Mouse (Mus musculus): Measurements from ENCODE around the gene Rnd3. TPM values are rescaled to one million over a fixed set of nuclear protein-coding genes. Genes with fewer than 3 reads are reported as not detected.

Gene Rnd3
- polyA plus RNA-seq, 1 experiment from 2014 or later, result 142 TPM

DNA sequence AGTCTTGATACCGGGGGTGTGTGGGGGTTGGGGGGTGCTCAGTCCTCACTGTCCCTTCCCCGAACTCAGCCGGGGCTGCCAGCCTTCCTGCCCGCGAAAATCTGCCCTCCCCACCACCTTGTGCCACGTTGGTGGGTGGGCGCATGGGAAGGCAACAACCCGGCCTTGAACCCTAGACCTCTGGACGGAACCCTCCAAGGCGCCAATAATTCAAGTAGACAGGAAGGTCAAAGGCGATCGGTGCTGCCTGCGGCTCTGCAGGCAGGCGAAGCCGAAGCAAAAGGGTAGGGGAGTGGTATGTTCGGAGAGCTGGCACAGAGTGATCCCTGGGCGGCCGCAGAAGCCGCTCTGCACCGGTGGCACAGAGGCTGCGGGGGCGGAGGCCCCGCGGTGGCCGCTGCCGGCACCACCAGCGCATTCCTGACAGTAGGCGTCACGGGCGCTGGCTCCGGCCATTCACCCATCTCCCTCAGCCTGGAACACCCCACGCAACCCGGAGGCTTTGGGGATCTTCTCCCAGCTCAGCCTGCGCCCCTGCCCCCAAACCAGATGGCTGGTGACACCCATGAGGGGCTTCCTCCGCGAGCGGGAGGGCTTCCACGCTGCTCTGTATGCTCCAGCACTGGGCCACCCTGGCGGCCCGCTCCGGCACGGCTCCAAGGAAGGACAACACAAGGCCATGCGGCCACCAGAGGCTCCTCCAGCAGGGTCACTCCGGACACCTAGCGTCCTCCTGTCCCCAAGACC is 1.4 kb downstream of the Rnd3 start:
- Histone ChIP-seq H3K4me1 (replicated peaks) (peaks cover 35% of the 10 kb centered on the region), H3K27me3 (no peaks in the 10 kb centered on the region), H3K9me3 (no peaks in the 10 kb centered on the region), H3K4me2 (peak overlapping the region; percentile 74), H3K27ac (peak overlapping the region; percentile 91), H3K36me3 (peaks cover 17% of the 10 kb centered on the region), H3K9ac (replicated peaks) (peak overlapping the region; percentile 98), H3K4me3 (replicated peaks) (peak overlapping the region; percentile 95)
- under 1% methylated on average over 45 of the region's 45 CpGs for WGBS
- ATAC-seq (ENCODE audit: insufficient number of reproducible peaks, insufficient read depth, low FRiP score, low TSS enrichment, low read depth), result peak; percentile 34; the same call in 1 of the 2 replicates

DNA sequence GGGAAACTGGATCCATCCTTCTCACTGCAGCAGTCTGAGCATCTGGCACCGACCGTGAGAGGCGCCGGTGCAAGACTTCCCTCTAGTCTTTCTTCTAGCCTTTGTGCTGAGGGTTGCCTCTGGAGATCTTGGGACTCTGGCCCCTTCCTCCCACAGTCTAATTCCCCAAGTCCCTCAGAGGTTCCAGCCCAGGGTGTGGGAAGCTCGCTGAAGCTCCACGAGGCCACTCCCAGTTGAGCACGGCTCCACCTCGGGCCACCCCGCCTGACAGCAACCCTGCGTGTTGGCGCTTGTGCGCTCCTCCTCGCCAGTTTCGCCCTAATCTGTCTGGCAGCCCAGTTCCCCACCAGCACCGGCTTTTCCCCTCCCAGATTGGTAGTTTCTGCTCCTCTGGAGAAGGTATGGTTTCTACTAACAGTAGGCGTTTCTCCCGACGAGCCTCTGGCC is 2.0 kb downstream of the Rnd3 start:
- WGBS, result under 1% methylated on average over 18 of the region's 18 CpGs
- H3K9ac ChIP-seq (replicated peaks), result peak overlapping the region; percentile 98
- peak overlapping the region; percentile 74 for H3K4me2 ChIP-seq
- H3K27ac ChIP-seq, result peak overlapping the region; percentile 91
- peak; percentile 63 for ATAC-seq (ENCODE audit: insufficient number of reproducible peaks, insufficient read depth, low FRiP score, low TSS enrichment, low read depth)
- no peaks in the 10 kb centered on the region for H3K9me3 ChIP-seq
- H3K27me3 ChIP-seq, result no peaks in the 10 kb centered on the region
- H3K4me3 ChIP-seq (replicated peaks), result peak overlapping the region; percentile 95
- H3K36me3 ChIP-seq, result peaks cover 17% of the 10 kb centered on the region
- peaks cover 41% of the 10 kb centered on the region for H3K4me1 ChIP-seq (replicated peaks)

DNA sequence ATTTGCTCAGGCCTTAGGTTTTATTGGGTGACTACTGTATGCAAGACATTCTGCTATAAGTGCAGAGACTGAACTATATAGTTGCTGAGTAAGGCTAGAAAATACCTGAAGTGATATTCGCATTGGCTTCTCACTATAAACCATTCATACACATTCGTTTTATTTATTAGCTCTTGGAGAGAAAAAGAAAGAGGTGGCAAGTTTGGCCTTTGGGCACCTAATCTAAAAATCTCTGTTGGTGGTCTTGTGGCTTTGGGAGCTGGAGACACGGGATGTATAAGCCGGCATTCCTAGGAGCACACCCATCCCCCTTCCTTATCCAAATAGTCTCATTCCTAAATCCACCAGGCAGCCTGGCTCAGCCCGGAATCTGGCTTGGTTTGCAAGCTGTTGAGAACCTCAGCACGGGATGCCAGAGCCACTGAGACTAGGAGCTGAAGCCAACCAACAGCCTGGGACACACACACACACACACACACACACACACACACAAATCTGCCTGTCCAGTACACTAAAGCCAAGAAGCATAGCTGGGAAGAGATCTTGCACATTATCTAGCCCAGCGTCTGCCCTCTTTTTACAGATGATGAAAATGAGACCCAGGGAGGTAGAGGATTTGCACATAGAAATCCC is 3.0 kb downstream of the Rnd3 start:
- Histone ChIP-seq H3K9ac (replicated peaks) (peak overlapping the region; percentile 98), H3K4me2 (peak overlapping the region; percentile 74), H3K36me3 (peaks cover 17% of the 10 kb centered on the region), H3K27me3 (no peaks in the 10 kb centered on the region), H3K4me3 (replicated peaks) (peak overlapping the region; percentile 95), H3K27ac (peak overlapping the region; percentile 91), H3K9me3 (no peaks in the 10 kb centered on the region), H3K4me1 (replicated peaks) (peaks cover 51% of the 10 kb centered on the region)
- 10% methylated on average over 7 of the region's 7 CpGs for WGBS
- ATAC-seq (ENCODE audit: insufficient number of reproducible peaks, insufficient read depth, low FRiP score, low TSS enrichment, low read depth), result no peak

DNA sequence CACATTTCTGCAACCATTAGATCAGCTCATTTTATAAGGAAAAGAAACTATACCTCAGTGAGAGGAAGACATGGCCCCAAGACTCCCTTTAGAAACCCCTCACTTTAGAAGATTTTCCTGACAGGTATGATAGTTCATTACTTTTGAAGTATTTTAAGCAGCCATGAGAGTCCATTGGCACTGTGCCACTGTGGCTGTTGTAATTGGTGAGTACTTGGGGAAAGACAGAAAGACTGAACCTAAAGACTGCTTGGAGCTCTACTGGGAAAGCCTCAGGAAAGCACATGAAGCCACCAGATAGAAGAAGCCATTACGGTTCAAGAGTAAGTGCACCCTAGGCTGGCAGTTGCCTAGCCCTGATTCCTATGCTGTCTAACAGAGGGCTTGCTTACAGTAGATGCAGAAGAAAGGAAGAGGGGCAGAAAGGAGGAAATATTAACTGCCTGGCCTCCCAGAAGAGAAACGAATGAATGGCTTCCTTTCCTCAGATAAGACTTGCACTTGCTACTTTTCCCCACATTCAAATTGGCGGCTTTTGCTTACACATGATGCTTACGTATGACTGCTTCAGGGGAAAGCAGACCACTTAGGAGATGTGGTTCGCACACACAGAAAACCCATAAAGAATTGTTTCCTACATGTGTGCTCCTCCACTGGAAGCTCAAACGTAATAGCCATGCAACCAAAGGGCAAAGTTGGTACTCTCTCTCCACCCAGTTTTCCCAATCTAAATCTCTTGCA is 4.4 kb downstream of the Rnd3 start:
- H3K27me3 ChIP-seq, result no peaks in the 10 kb centered on the region
- peak overlapping the region; percentile 8 for H3K9ac ChIP-seq (replicated peaks)
- H3K27ac ChIP-seq, result peak overlapping the region; percentile 14; the same call in 1 of the 2 replicates
- WGBS, result 56% methylated on average over 6 of the region's 6 CpGs
- ATAC-seq (ENCODE audit: insufficient number of reproducible peaks, insufficient read depth, low FRiP score, low TSS enrichment, low read depth), result no peak
- peaks cover 17% of the 10 kb centered on the region for H3K36me3 ChIP-seq
- peak overlapping the region; percentile 74 for H3K4me2 ChIP-seq
- peaks cover 64% of the 10 kb centered on the region for H3K4me1 ChIP-seq (replicated peaks)
- H3K9me3 ChIP-seq, result no peaks in the 10 kb centered on the region
- H3K4me3 ChIP-seq (replicated peaks), result peak overlapping the region; percentile 95

DNA sequence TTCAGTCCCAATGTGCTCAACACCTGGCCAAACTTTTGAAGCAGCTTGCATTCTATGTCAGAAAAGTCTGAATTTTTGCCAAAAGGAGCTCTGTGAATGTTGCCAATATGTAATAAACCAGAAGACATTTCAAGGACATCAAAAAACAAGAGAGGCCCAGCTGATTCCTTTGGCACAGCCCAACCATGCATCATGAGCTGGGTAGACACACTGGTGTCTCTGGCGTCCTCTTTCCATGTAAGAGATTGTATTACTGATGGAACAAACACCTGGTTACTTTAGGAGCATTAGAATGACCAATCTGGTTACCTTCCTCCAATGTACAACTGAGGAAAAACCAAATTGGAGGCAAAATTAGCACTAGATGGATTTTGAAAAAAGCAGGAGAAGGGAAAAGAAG is 6.5 kb downstream of the Rnd3 start:
- H3K36me3 ChIP-seq, result peaks cover 28% of the 10 kb centered on the region
- 41% methylated on average over 1 of the region's 1 CpGs for WGBS
- H3K9ac ChIP-seq (replicated peaks), result no peak overlapping the region
- no peaks in the 10 kb centered on the region for H3K27me3 ChIP-seq
- no peaks in the 10 kb centered on the region for H3K9me3 ChIP-seq
- H3K4me1 ChIP-seq (replicated peaks), result peaks cover 82% of the 10 kb centered on the region
- no peak for ATAC-seq (ENCODE audit: insufficient number of reproducible peaks, insufficient read depth, low FRiP score, low TSS enrichment, low read depth)
- peak overlapping the region; percentile 11; the same call in 1 of the 2 replicates for H3K4me3 ChIP-seq (replicated peaks)
- H3K27ac ChIP-seq, result no peak overlapping the region
- peak overlapping the region; percentile 74 for H3K4me2 ChIP-seq

DNA sequence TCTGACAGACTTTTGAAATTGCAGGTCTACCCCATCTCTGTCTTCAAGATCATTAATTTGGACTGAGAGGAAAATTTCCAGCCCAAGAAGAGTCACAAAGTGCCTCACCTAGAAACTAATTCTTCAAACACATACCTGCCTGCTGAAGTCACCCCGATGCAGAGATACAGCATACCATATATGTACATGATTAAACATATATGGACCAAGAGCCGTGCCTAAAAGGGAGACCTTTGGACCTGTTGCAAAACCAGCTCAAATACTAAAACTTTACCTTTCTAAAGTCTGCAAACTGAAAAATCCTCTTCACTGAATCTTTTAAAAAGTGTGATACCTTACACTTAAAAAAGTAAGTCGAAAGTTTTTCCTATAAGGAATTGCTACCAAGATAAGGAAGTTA is 7.6 kb downstream of the Rnd3 start:
- H3K4me2 ChIP-seq, result peak overlapping the region; percentile 74
- H3K4me1 ChIP-seq (replicated peaks), result peaks cover 84% of the 10 kb centered on the region
- H3K9me3 ChIP-seq, result no peaks in the 10 kb centered on the region
- no peaks in the 10 kb centered on the region for H3K27me3 ChIP-seq
- H3K4me3 ChIP-seq (replicated peaks), result peak overlapping the region; percentile 26
- H3K36me3 ChIP-seq, result peaks cover 38% of the 10 kb centered on the region
- H3K27ac ChIP-seq, result no peak overlapping the region
- no peak for ATAC-seq (ENCODE audit: insufficient number of reproducible peaks, insufficient read depth, low FRiP score, low TSS enrichment, low read depth)
- H3K9ac ChIP-seq (replicated peaks), result no peak overlapping the region
- WGBS, result 55% methylated on average over 3 of the region's 3 CpGs

DNA sequence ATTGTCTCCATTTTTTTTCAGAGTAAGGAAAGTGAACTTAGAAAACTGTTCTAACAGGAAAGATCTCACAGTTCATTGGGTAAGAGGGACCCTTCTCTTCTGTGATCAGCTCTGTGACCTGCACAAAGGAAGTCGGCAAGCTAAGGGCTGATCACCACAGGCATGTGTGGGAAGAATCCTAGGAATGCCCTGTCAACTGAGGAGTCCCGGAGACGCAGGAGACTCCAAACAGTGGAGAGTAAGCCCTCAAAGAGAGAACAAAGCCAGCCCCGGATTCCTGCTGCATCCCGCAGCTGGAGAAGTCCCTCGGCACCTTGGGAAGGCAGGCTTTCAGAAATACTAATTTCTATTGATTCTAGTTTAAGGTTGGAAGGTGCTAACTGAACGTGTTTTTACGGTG is 8.4 kb downstream of the Rnd3 start:
- WGBS, result 1% methylated on average over 8 of the region's 8 CpGs
- Histone ChIP-seq H3K27me3 (no peaks in the 10 kb centered on the region), H3K9ac (replicated peaks) (peak overlapping the region; percentile 54), H3K9me3 (no peaks in the 10 kb centered on the region), H3K4me3 (replicated peaks) (peak overlapping the region; percentile 26), H3K4me1 (replicated peaks) (peaks cover 75% of the 10 kb centered on the region), H3K4me2 (peak overlapping the region; percentile 74), H3K36me3 (peaks cover 47% of the 10 kb centered on the region), H3K27ac (peak overlapping the region; percentile 76)
- ATAC-seq (ENCODE audit: insufficient number of reproducible peaks, insufficient read depth, low FRiP score, low TSS enrichment, low read depth), result 0 out of 2 replicates have a peak, but pooled peaks have one; percentile 69

DNA sequence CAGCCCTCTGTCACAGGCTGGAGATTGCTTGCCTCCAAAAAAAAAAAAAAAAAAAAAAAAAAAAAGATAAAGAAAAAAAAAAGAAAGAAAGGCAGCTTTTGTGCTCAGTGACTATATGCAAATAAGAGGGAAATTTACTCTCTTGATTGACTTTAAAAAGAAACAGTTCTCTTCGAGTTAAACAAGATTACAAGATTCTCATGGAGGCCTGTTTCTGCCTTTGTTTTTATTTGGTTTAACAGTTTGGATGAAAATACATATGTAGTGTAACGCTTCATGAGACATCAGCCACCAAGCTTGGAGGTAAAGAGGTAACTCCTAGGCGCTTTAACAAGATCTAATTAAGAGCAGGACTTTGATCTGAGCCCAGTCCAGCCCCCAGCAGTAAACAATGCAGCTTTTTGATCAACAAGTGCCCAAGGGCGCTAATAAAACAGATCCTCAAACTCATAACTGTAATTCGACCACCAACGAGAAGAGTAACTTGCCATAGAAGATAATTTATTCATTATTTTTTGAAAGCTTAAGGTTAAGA is 8.9 kb downstream of the Rnd3 start:
- no peaks in the 10 kb centered on the region for H3K27me3 ChIP-seq
- no peaks in the 10 kb centered on the region for H3K9me3 ChIP-seq
- peak overlapping the region; percentile 74 for H3K4me2 ChIP-seq
- H3K4me1 ChIP-seq (replicated peaks), result peaks cover 72% of the 10 kb centered on the region
- H3K9ac ChIP-seq (replicated peaks), result no peak overlapping the region
- H3K27ac ChIP-seq, result peak overlapping the region; percentile 62; the same call in 1 of the 2 replicates
- peak overlapping the region; percentile 26; the same call in 1 of the 2 replicates for H3K4me3 ChIP-seq (replicated peaks)
- H3K36me3 ChIP-seq, result peaks cover 50% of the 10 kb centered on the region
- under 1% methylated on average over 6 of the region's 6 CpGs for WGBS
- no peak for ATAC-seq (ENCODE audit: insufficient number of reproducible peaks, insufficient read depth, low FRiP score, low TSS enrichment, low read depth)

DNA sequence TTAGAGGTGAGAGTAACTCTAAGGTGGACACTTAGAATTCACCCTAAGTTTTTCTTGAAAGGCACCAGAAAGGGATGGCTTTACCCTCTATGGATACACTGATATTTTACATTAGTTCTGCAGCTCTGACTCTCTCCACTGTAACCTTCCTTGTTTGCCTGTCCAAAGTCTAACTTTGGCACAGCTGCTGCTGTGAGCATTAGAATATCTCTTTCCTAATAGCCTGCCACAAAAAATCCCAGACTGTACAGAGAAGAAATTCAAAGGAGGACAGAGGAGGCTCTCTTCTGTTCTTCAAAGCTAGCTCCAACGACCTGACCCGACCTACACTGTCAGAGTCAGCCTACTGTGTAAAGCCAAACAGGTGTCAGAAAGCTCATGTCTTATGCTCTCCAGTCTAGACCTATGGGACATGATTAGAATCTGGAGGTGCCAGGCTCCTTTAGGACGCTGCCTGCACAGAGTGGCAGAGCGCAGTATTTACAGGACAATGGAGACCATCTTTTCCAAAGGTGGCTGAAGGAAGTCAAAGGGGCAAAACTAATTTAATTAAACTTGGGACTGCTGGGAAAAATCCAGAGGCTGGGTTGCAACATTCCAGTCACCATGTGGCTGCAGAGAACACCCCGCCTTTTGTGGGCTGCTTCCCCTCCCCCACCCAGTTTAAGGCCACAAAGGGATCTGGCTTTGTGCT is 9.5 kb downstream of the Rnd3 start:
- peak overlapping the region; percentile 36; the same call in 1 of the 2 replicates for H3K27ac ChIP-seq
- H3K36me3 ChIP-seq, result peaks cover 54% of the 10 kb centered on the region
- H3K4me1 ChIP-seq (replicated peaks), result peaks cover 66% of the 10 kb centered on the region
- H3K9ac ChIP-seq (replicated peaks), result no peak overlapping the region
- 10% methylated on average over 5 of the region's 5 CpGs for WGBS
- ATAC-seq (ENCODE audit: insufficient number of reproducible peaks, insufficient read depth, low FRiP score, low TSS enrichment, low read depth), result 0 out of 2 replicates have a peak, but pooled peaks have one; percentile 63
- peak overlapping the region; percentile 74 for H3K4me2 ChIP-seq
- H3K4me3 ChIP-seq (replicated peaks), result no peak overlapping the region
- no peaks in the 10 kb centered on the region for H3K27me3 ChIP-seq
- no peaks in the 10 kb centered on the region for H3K9me3 ChIP-seq

DNA sequence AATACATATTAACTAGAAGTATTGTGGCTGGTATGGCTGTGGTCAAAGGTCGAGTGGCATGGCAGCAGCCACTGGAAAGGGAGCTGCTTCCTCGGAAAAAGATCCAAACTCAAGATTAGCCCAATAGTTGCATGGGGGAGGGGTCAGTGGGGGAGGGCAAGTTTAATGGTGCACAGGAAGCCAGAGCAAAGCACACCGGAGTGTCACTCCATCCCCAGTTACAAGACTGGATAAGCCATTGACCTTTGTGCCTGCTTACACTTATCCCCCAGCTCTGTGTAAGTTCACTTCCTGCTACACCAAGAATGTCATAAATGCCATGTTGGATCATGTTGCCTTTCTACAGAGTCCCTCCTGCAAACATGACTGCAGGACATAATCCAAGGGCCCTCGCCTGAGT is 11.2 kb downstream of the Rnd3 start:
- H3K36me3 ChIP-seq, result peaks cover 56% of the 10 kb centered on the region
- peaks cover 51% of the 10 kb centered on the region for H3K4me1 ChIP-seq (replicated peaks)
- H3K27ac ChIP-seq, result no peak overlapping the region
- H3K4me3 ChIP-seq (replicated peaks), result no peak overlapping the region
- H3K9me3 ChIP-seq, result no peaks in the 10 kb centered on the region
- no peak overlapping the region for H3K9ac ChIP-seq (replicated peaks)
- no peak for ATAC-seq (ENCODE audit: insufficient number of reproducible peaks, insufficient read depth, low FRiP score, low TSS enrichment, low read depth)
- no peak overlapping the region for H3K4me2 ChIP-seq
- WGBS, result 28% methylated on average over 4 of the region's 4 CpGs
- H3K27me3 ChIP-seq, result no peaks in the 10 kb centered on the region

Data from limb, embryonic 12.5 days (tissue).